Mouse (Mus musculus) forebrain, embryonic 16.5 days (tissue): ENCODE measurements at regions not wholly inside any gene's neighbourhood (a gene's known extent, or its start where the extent isn't known, plus 50 kb on each side); places are given as distances from the start of the nearest gene placed in this dataset.
A peak's percentile ranks its signal among the peaks of the same experiment; 100 is the strongest.

Source experiments
- ATAC-seq: fragments of 200-750 bp; cut with Nextera tagmentation; 2 replicates; pipeline ENCODE4 v1.8.0; 2017; ENCODE audit warnings: mild to moderate bottlenecking, moderate library complexity
- H3K27ac ChIP-seq: fragments of 300-500 bp; sonication (generic); 2 replicates; pipeline ENCODE4 v1.5.1; 2014; ENCODE audit warnings: low read length, control low read depth
- H3K27me3 ChIP-seq: fragments of 300-500 bp; sonication (generic); replicated peaks from 2 replicates; pipeline ENCODE4 v1.6.1; 2014; ENCODE audit warnings: low read length; ENCODE audit not compliant: control insufficient read depth, insufficient read depth
- H3K36me3 ChIP-seq: fragments of 300-500 bp; sonication (generic); 2 replicates; pipeline ENCODE4 v1.6.1; 2014; ENCODE audit not compliant: control insufficient read depth, insufficient read depth
- H3K4me1 ChIP-seq: fragments of 300-500 bp; sonication (generic); replicated peaks from 2 replicates; pipeline ENCODE4 v1.6.1; 2014; ENCODE audit warnings: low read length; ENCODE audit not compliant: control insufficient read depth, insufficient read depth
- H3K4me2 ChIP-seq: fragments of 300-500 bp; sonication (generic); 2 replicates; pipeline ENCODE4 v1.6.1; 2014; ENCODE audit warnings: mild to moderate bottlenecking, low read length, control low read depth
- H3K4me3 ChIP-seq: fragments of 300-500 bp; sonication (generic); replicated peaks from 2 replicates; pipeline ENCODE4 v1.5.1; 2014; ENCODE audit warnings: mild to moderate bottlenecking, low read length, control low read depth
- H3K9ac ChIP-seq: fragments of 300-500 bp; sonication (generic); replicated peaks from 2 replicates; pipeline ENCODE4 v1.6.1; 2014; ENCODE audit warnings: low read depth, low read length, control low read depth
- H3K9me3 ChIP-seq: fragments of 300-500 bp; sonication (generic); 2 replicates; pipeline ENCODE4 v1.6.1; 2016; ENCODE audit warnings: low read length; ENCODE audit not compliant: control insufficient read depth
- WGBS: fragments of 180-500 bp; shearing (Covaris S2); extraction: QIAGEN DNeasy Blood & Tissue Kit; methylation state at CpG from one replicate; pipeline ENCODE4 v1.1.7; 2014; 5-methylcytosine and 5-hydroxymethylcytosine counted together

- Histone ChIP-seq H3K4me3 (no peak overlapping the region), H3K27me3 (no peaks in the 10 kb centered on the region), H3K9ac (no peak overlapping the region), H3K4me2 (no peak overlapping the region), H3K9me3 (no peaks in the 10 kb centered on the region), H3K4me1 (0 out of 2 replicates have a peak, but pooled peaks cover 4% of the 10 kb centered on the region), H3K36me3 (no peaks in the 10 kb centered on the region), H3K27ac (no peak overlapping the region)
- 81% methylated on average over 9 of the region's 9 CpGs for WGBS
- no peak for ATAC-seq
Observed at GRCm38 (mm10) chr8:103912983-103913926, 188.2 kb upstream of the Cdh5 start.

- peak; percentile 49; the same call in 1 of the 2 replicates for ATAC-seq
Observed at GRCm38 (mm10) chr8:103913927-103914640, 187.3 kb upstream of the Cdh5 start.

GRCm38 (mm10) chr8:103919324-103919723 lies 182.1 kb upstream of the Cdh5 start:
- no peak for ATAC-seq
- 93% methylated on average over 3 of the region's 3 CpGs for WGBS

More at GRCm38 (mm10) chr8:103913927-103914640, 187.3 kb upstream of the Cdh5 start:
- Histone ChIP-seq H3K27me3 (no peaks in the 10 kb centered on the region), H3K9ac (no peak overlapping the region), H3K4me3 (no peak overlapping the region), H3K36me3 (no peaks in the 10 kb centered on the region), H3K27ac (no peak overlapping the region), H3K4me1 (0 out of 2 replicates have a peak, but pooled peaks cover 4% of the 10 kb centered on the region), H3K4me2 (no peak overlapping the region), H3K9me3 (no peaks in the 10 kb centered on the region)
- 46% methylated on average over 6 of the region's 6 CpGs for WGBS

GRCm38 (mm10) chr8:103921621-103922020 lies 179.8 kb upstream of the Cdh5 start:
- Histone ChIP-seq H3K36me3 (no peaks in the 10 kb centered on the region), H3K27me3 (no peaks in the 10 kb centered on the region), H3K4me3 (no peak overlapping the region), H3K27ac (no peak overlapping the region), H3K4me2 (no peak overlapping the region), H3K9ac (no peak overlapping the region), H3K4me1 (no peaks in the 10 kb centered on the region), H3K9me3 (no peaks in the 10 kb centered on the region)
- no peak for ATAC-seq
- 95% methylated on average over 4 of the region's 4 CpGs for WGBS

More at GRCm38 (mm10) chr8:103919324-103919723, 182.1 kb upstream of the Cdh5 start:
- no peak overlapping the region for H3K9ac ChIP-seq
- no peak overlapping the region for H3K4me3 ChIP-seq
- H3K36me3 ChIP-seq = no peaks in the 10 kb centered on the region
- no peaks in the 10 kb centered on the region for H3K4me1 ChIP-seq
- no peak overlapping the region for H3K4me2 ChIP-seq
- H3K27ac ChIP-seq = no peak overlapping the region
- no peaks in the 10 kb centered on the region for H3K27me3 ChIP-seq
- H3K9me3 ChIP-seq = no peaks in the 10 kb centered on the region

GRCm38 (mm10) chr8:103922746-103923145 lies 178.7 kb upstream of the Cdh5 start:
- H3K9ac ChIP-seq = no peak overlapping the region
- 74% methylated on average over 2 of the region's 2 CpGs for WGBS
- ATAC-seq = no peak

GRCm38 (mm10) chr8:103932681-103933080 lies 168.7 kb upstream of the Cdh5 start:
- Histone ChIP-seq H3K4me1 (no peaks in the 10 kb centered on the region), H3K27ac (no peak overlapping the region), H3K36me3 (no peaks in the 10 kb centered on the region), H3K9me3 (no peaks in the 10 kb centered on the region), H3K4me2 (no peak overlapping the region), H3K9ac (no peak overlapping the region), H3K27me3 (no peaks in the 10 kb centered on the region), H3K4me3 (no peak overlapping the region)
- WGBS = 91% methylated on average over 1 of the region's 1 CpGs
- no peak for ATAC-seq

More at GRCm38 (mm10) chr8:103922746-103923145, 178.7 kb upstream of the Cdh5 start:
- H3K9me3 ChIP-seq = no peaks in the 10 kb centered on the region
- no peak overlapping the region for H3K27ac ChIP-seq
- H3K27me3 ChIP-seq = no peaks in the 10 kb centered on the region
- no peaks in the 10 kb centered on the region for H3K4me1 ChIP-seq
- no peak overlapping the region for H3K4me3 ChIP-seq
- no peaks in the 10 kb centered on the region for H3K36me3 ChIP-seq
- H3K4me2 ChIP-seq = no peak overlapping the region

- Histone ChIP-seq H3K4me1 (peaks cover 9% of the 10 kb centered on the region), H3K9ac (no peak overlapping the region), H3K27ac (no peak overlapping the region), H3K27me3 (no peaks in the 10 kb centered on the region), H3K4me3 (no peak overlapping the region), H3K9me3 (peaks cover 3% of the 10 kb centered on the region), H3K36me3 (no peaks in the 10 kb centered on the region), H3K4me2 (no peak overlapping the region)
- ATAC-seq = peak; percentile 12; the same call in 1 of the 2 replicates
- WGBS = 59% methylated on average over 3 of the region's 3 CpGs
Observed at GRCm38 (mm10) chr8:103936491-103936890, 164.9 kb upstream of the Cdh5 start.

- no peak overlapping the region for H3K4me3 ChIP-seq
- H3K9me3 ChIP-seq = peaks cover 6% of the 10 kb centered on the region
- peak overlapping the region; percentile 3; the same call in 1 of the 2 replicates for H3K27ac ChIP-seq
- peaks cover 9% of the 10 kb centered on the region for H3K4me1 ChIP-seq
- no peaks in the 10 kb centered on the region for H3K36me3 ChIP-seq
- no peak overlapping the region for H3K4me2 ChIP-seq
- no peaks in the 10 kb centered on the region for H3K27me3 ChIP-seq
- 21% methylated on average over 11 of the region's 11 CpGs for WGBS
- peak; percentile 64 for ATAC-seq
- no peak overlapping the region for H3K9ac ChIP-seq
Observed at GRCm38 (mm10) chr8:103938283-103939230, 162.9 kb upstream of the Cdh5 start.
